Mouse (Mus musculus): ENCODE measurements around the gene Dmrt3. TPM values are rescaled to one million over a fixed set of nuclear protein-coding genes. Genes with fewer than 3 reads are reported as not detected.

Gene Dmrt3
- total and polyA plus RNA-seq, 3 experiments: not detected

- no peaks in the 10 kb centered on the region for H3K27me3 ChIP-seq (ENCODE audit: control insufficient read depth in 1 of 2, insufficient read depth in 2 of 2, low read length in 2 of 2)
Measured at GRCm38 (mm10) chr19:25641786-25642185, 31.7 kb downstream of the Dmrt3 start.

GRCm38 (mm10) chr19:25647136-25647535 lies 37.0 kb downstream of the Dmrt3 start:
- no peaks in the 10 kb centered on the region for H3K4me1 ChIP-seq (ENCODE audit: control insufficient read depth in 1 of 2, insufficient read depth in 2 of 2, low read length in 2 of 2)
- H3K9ac ChIP-seq (ENCODE audit: control insufficient read depth, low read depth, low read length, poor library complexity, severe bottlenecking): no peak overlapping the region
- no peaks in the 10 kb centered on the region for H3K27me3 ChIP-seq (ENCODE audit: control insufficient read depth in 1 of 2, insufficient read depth in 2 of 2, low read length in 2 of 2)
- no peaks in the 10 kb centered on the region for H3K79me2 ChIP-seq (ENCODE audit: control insufficient read depth, insufficient read depth, low read length, poor library complexity)
- TF ChIP-seq ETS1 (IDR thresholded peaks at IDR 0.05; ENCODE audit: low read depth, low read length) (no peak), MAZ (IDR thresholded peaks at IDR 0.05; ENCODE audit: low read depth, low read length) (no peak), NELFE (IDR thresholded peaks at IDR 0.05; ENCODE audit: low read depth, low read length) (no peak), MYC (IDR thresholded peaks at IDR 0.05; ENCODE audit: low read depth, low read length) (no peak), ZC3H11A (IDR thresholded peaks at IDR 0.05; ENCODE audit: low read depth, low read length) (no peak), NRF1 (IDR thresholded peaks at IDR 0.05; ENCODE audit: insufficient read depth, low read depth, low read length, poor library complexity, severe bottlenecking) (no peak), BHLHE40 (IDR thresholded peaks at IDR 0.05; ENCODE audit: borderline replicate concordance, low read depth, low read length) (no peak), ZNF384 (IDR thresholded peaks at IDR 0.05; ENCODE audit: low read depth, low read length) (no peak), USF1 (IDR thresholded peaks at IDR 0.05; ENCODE audit: low read depth, low read length) (no peak), USF2 (IDR thresholded peaks at IDR 0.05; ENCODE audit: borderline replicate concordance in 1 of 2, insufficient read depth in 1 of 2, low read depth in 1 of 2, low read length in 2 of 2) (no peak), POLR2AphosphoS5 (IDR thresholded peaks at IDR 0.05; ENCODE audit: borderline replicate concordance, low read depth, low read length) (no peak), ZMIZ1 (IDR thresholded peaks at IDR 0.05; ENCODE audit: low read depth, low read length) (no peak), ZKSCAN1 (IDR thresholded peaks at IDR 0.05; ENCODE audit: low read depth, low read length) (no peak), UBTF (IDR thresholded peaks at IDR 0.05; ENCODE audit: borderline replicate concordance, insufficient read depth, low read depth, low read length) (no peak), MAFK (IDR thresholded peaks at IDR 0.05; ENCODE audit: borderline replicate concordance, low read depth, low read length) (no peak), HCFC1 (IDR thresholded peaks at IDR 0.05; ENCODE audit: low read depth, low read length) (no peak), CHD2 (IDR thresholded peaks at IDR 0.05; ENCODE audit: low read length) (no peak), MYB (IDR thresholded peaks at IDR 0.05; ENCODE audit: low read depth, low read length) (no peak), EP300 (IDR thresholded peaks at IDR 0.05; ENCODE audit: low read depth in 1 of 2, low read length in 2 of 2) (no peak)
- no peak overlapping the region for H3K4me3 ChIP-seq (ENCODE audit: control insufficient read depth in 1 of 2, insufficient read depth in 1 of 2, low read depth in 2 of 2, low read length in 2 of 2)
- no peak for DNase-seq (ENCODE audit: low read depth, low spot score)
- H3K27ac ChIP-seq (ENCODE audit: control insufficient read depth, low read depth, low read length): no peak overlapping the region
- no peaks in the 10 kb centered on the region for H3K36me3 ChIP-seq (ENCODE audit: control insufficient read depth in 1 of 2, insufficient read depth in 2 of 2, low read length in 2 of 2)
- H3K9me3 ChIP-seq (replicated peaks; ENCODE audit: insufficient read depth, low read length): no peaks in the 10 kb centered on the region

More at GRCm38 (mm10) chr19:25641786-25642185, 31.7 kb downstream of the Dmrt3 start:
- Histone ChIP-seq H3K4me1 (ENCODE audit: control insufficient read depth in 1 of 2, insufficient read depth in 2 of 2, low read length in 2 of 2) (no peaks in the 10 kb centered on the region), H3K27ac (ENCODE audit: control insufficient read depth, low read depth, low read length) (no peak overlapping the region), H3K36me3 (ENCODE audit: control insufficient read depth in 1 of 2, insufficient read depth in 2 of 2, low read length in 2 of 2) (no peaks in the 10 kb centered on the region), H3K79me2 (ENCODE audit: control insufficient read depth, insufficient read depth, low read length, poor library complexity) (no peaks in the 10 kb centered on the region), H3K4me3 (ENCODE audit: control insufficient read depth in 1 of 2, insufficient read depth in 1 of 2, low read depth in 2 of 2, low read length in 2 of 2) (no peak overlapping the region), H3K9me3 (replicated peaks; ENCODE audit: insufficient read depth, low read length) (no peaks in the 10 kb centered on the region), H3K9ac (ENCODE audit: control insufficient read depth, low read depth, low read length, poor library complexity, severe bottlenecking) (no peak overlapping the region)
- TF ChIP-seq POLR2AphosphoS2 (IDR thresholded peaks at IDR 0.05; ENCODE audit: low read length) (no peak), MYC (IDR thresholded peaks at IDR 0.05; ENCODE audit: low read depth, low read length) (no peak), GABPA (IDR thresholded peaks at IDR 0.05; ENCODE audit: low read depth, low read length) (no peak), MYB (IDR thresholded peaks at IDR 0.05; ENCODE audit: low read depth, low read length) (no peak), POLR2A (IDR thresholded peaks at IDR 0.05; ENCODE audit: control insufficient read depth in 1 of 2, insufficient read depth in 1 of 2, low read depth in 1 of 2, low read length in 2 of 2, poor library complexity in 1 of 2) (no peak), NELFE (IDR thresholded peaks at IDR 0.05; ENCODE audit: low read depth, low read length) (no peak), CTCF (IDR thresholded peaks at IDR 0.05 in 2 of 3, conservative IDR thresholded peaks at IDR 0.05 in 1 of 3; ENCODE audit: control insufficient read depth in 1 of 3, insufficient read depth in 1 of 3, low read depth in 2 of 3, low read length in 3 of 3, poor library complexity in 1 of 3, severe bottlenecking in 1 of 3) (no peak), ZNF384 (IDR thresholded peaks at IDR 0.05; ENCODE audit: low read depth, low read length) (no peak), MXI1 (IDR thresholded peaks at IDR 0.05; ENCODE audit: low read depth, low read length) (no peak)
- no peak for DNase-seq (ENCODE audit: low read depth, low spot score)
